Mouse (Mus musculus): ENCODE measurements around the gene 4930486L24Rik.

DNA sequence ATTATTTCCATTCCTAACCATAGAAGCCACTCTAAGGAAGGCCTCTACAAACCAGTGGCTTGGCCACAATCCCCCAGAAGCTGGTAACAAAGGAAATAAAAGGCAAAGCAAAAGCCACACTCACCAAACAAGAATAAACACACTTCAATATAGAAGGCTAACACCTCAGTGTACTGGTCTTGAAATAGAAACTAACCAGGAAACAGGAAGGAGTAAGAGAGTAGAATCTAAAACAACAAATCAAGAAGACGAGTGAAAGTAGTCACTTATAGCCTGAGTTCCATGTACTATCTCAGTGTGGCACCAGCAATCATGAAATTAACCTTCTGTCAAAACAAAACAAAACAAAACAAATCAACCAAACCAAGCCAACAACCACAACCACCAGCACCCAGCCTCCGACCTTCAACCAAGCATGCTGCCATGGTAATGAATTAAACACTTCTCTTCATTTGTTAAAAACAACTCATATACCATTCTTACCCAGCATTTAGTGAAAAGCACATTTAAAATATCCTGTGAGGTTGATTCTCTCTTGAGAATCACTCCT, 24.8 kb downstream of the 4930486L24Rik start:
- TF ChIP-seq NELFE (IDR thresholded peaks at IDR 0.05; ENCODE audit: low read depth, low read length) (no peak), POLR2A (IDR thresholded peaks at IDR 0.05; ENCODE audit: low read depth, low read length) (no peak), ZC3H11A (IDR thresholded peaks at IDR 0.05; ENCODE audit: low read depth, low read length) (no peak), CTCF (conservative IDR thresholded peaks at IDR 0.05 in 1 of 2, IDR thresholded peaks at IDR 0.05 in 1 of 2; ENCODE audit: low read depth in 2 of 2, low read length in 2 of 2) (no peak), USF2 (conservative IDR thresholded peaks at IDR 0.05; ENCODE audit: low read depth, low read length) (no peak), PAX5 (IDR thresholded peaks at IDR 0.05; ENCODE audit: low read length) (no peak)

All from CH12.LX (cell line).